15 mouse cellular contexts compared by ENCODE assay signal in the genomic region with DNA sequence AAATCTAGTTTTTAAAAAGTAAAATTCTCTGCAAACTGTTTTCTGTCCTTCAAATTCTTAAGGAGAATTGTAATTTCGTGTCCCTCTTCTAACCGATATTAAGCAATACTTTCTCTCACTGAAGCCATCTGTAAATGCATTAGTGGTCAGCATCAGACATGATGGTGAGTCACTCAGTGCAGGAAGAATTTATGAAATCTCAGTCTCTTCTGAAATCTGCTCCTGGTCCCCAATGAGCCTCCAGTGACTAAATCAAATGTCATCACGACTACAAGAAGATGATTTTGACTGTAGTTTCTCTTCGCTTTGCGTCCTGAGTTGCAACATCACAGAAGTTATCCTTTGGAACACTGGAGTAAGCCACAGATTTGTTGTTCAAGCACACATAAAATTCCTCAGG.
"Had no signal": no experiment of that assay in that cellular context is flagged by ENCODE, and none has a peak within 500 bp of the region (broad histone marks: within the 10 kb centered on the region; RNA-seq: fewer than 3 reads in every experiment).

No protein-coding gene starts in this region.

- ATAC-seq: liver, embryonic 12.5 days had no signal

- DNase-seq: kidney, postnatal 25 days; layer of hippocampus, adult 9-11 months; liver; lung, adult 18-20 months; lung, postnatal 14 days; lung, postnatal 4 days; midbrain, embryonic 14.5 days; thymus, adult 18-20 months; thymus, postnatal 36 days had no signal

- H3K27me3 ChIP-seq: limb, embryonic 13.5 days; liver, embryonic 12.5 days; liver, embryonic 15.5 days; lung, embryonic 15.5 days had no signal

- H3K36me3 ChIP-seq: limb, embryonic 10.5 days; limb, embryonic 13.5 days; liver, embryonic 12.5 days; liver, embryonic 15.5 days; lung, embryonic 15.5 days had no signal

- H3K4me3 ChIP-seq: layer of hippocampus, adult 2 months; limb, embryonic 10.5 days; limb, embryonic 13.5 days; liver, embryonic 12.5 days; liver, embryonic 15.5 days; lung, embryonic 15.5 days had no signal
